Mouse (Mus musculus): ENCODE results near the gene Atp6v1fnb. TPM values are rescaled to one million over a fixed set of nuclear protein-coding genes. Genes with fewer than 3 reads are reported as not detected.

The Atp6v1fnb gene
- total RNA-seq, 2 experiments from 2014 or later, result 0.53 TPM; not detected in 1

DNA sequence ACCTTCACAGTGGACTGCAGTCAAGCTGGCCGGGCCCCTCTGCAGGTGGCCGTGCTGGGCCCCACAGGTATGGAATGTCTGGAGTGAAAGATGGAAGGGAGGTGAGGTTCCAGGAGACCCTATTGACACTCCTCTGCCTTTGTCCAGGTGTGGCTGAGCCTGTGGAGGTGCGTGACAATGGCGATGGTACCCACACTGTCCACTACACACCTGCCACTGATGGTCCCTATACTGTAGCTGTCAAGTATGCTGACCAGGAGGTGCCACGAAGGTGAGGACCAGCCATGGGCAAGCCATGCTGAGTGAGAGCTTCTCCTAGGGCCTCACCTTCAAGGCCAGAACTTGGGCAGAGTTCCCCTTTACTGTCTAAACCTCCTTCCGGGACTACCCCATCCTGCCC lies 20.6 kb upstream of the Atp6v1fnb start:
- intact Hi-C loops (cut with DNase I), result no loop called here
- no peak for DNase-seq (ENCODE audit: low spot score in 2 of 2)

DNA sequence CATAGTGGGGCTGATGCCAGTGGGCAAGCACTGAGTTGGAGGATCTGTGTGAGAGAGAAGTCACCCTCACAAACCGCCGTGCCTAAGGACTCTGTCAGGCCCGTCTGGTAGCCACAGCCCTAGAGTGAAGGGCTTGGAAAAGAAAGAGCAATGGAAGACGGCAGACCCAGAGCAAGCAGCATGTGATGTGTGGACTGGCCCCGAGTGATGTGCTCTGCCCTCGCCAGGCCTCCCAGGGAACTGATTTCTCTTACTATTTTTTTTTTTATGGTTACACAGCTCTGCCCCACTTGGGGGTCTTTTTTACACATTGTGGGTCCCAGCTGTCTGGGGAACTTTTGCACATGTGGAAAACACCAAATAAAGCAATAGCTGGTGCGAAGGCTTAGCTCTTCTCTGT lies 9.7 kb upstream of the Atp6v1fnb start:
- no peak for DNase-seq (ENCODE audit: low spot score in 2 of 2)
- intact Hi-C loops (cut with DNase I), result loop anchor here (10.0 kb wide), 1 partner anchor 297 kb away; the partner anchor contains the start of gene Rbm28

DNA sequence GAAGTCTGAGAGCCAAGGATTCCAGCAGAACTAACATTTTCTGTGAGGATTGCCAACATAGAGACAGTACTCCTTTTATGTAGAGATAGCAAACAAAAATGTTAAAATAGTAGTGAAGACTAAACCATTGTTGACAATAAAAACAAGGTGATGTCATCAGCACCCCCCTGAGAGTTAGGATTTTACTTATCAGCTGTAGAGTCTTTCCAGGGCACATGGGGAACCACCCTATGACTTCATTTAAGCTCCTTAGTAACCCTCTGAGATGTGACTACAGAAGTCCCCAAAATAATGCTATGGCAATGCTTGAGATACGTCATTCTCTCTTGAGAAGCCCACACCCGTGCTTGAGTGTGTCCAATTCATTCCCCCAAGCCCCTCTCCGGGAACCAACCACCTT lies 7.8 kb upstream of the Atp6v1fnb start:
- intact Hi-C loops (cut with DNase I), result loop anchor here (10.0 kb wide), 1 partner anchor 299 kb away; the partner anchor contains the start of gene Rbm28
- DNase-seq (ENCODE audit: low spot score in 2 of 2), result no peak

DNA sequence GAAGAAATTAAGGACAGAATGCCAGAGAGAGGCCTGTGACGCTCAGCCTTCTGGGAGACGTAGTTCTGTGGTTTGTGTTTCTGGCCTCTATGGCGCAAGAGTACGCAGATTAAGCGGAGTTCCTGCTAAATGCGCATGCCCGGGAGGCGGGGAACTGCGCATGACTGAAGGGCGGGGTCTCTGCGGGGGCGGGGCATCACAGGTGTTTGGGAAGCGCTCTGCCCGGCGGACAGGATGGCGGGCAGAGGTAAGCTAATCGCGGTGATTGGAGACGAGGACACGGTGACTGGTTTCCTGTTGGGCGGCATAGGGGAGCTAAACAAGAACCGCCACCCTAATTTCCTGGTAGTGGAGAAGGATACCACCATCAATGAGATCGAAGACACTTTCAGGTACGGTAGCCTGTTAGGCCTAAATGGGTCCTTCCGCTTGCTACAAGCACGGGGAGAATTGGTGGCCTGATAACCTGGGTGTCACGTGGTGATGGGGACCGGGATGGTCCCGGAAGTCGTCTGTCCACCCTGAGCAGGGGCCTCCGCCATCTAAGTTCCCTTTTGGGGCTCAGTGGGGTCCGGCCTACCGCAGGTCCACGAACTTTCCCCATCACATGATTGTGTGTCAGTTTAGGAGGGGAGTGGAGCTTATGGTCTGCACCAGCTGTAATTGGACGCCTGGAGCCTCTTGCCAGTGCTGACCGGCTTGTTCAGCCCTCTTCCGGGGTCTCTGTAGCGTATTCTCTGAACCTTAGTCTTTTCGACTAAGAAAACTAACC lies 3.5 kb upstream of the Atp6v1fnb start, which contains the start of gene Atp6v1f:
Gene Atp6v1f, plus strand, starts transcription at position 136 of the 772 bp plus-strand sequence.
- DNase-seq (ENCODE audit: low spot score in 2 of 2), result peak; percentile 90 to 96
- intact Hi-C loops (cut with DNase I), result loop anchor here (10.0 kb wide), 1 partner anchor 303 kb away; the partner anchor contains the start of gene Rbm28

DNA sequence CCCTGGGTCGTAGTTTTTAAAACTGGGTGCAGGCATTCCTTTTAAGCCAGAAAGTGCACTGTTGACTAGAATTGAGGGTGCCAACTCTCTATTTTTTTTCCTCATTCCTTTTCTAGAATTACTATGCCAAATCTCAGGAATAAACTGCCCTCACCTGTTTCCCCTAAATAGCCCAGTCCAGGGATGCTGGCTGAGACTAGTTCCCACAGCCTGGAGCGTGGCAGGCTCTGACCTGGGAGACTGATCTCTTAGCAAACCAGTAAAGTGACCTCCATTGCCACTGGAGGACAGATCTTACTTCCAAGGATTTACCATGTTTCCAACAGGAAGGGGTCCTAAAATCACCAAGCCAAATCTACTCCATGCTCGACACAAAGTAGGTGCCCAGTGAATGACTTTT lies 2.4 kb upstream of the Atp6v1fnb start:
- intact Hi-C loops (cut with DNase I), result loop anchor here (10.0 kb wide), 1 partner anchor 304 kb away; the partner anchor contains the start of gene Rbm28

DNA sequence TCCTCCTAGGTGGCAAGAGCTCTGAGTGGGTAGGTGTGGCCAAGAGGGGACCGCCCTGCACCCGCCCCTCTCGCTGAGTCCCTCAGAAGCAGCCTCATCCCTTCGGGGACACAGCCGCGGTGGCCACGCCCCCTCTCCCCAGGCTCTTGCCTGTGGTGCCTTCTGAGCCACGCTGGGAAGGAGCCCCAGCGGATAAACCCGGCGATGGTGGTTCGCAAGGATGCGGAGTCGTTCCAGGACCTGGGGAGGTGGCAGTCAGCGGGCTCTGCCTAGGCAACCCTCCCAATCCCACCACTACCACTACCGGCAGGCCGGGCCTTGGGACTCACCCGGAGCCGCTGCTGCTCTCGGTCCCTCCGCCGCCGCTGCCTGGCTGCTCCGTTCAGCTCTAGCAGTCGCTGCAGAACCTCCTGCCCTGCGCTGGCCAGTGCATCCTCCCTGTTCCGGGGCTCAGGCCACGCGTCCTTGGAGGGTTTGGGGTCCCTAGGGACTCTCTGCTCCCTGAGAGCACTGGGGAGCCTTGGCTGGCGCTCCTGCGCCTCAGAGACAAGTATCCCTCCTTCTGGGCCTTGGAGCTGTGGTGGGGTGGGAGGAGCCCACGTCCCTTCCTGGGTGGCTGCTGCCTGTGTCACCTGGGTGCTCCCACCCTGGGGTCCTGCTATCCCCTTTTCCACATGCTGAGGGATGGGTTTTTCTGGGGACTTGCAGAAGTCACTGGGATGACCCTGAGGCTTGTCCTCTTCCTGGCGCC lies 2.9 kb downstream of the Atp6v1fnb start:
- DNase-seq (ENCODE audit: low spot score in 2 of 2), result peak; percentile 75 to 84
- intact Hi-C loops (cut with DNase I), result no loop called here

More for the DNA sequence above, 2.4 kb upstream of the Atp6v1fnb start:
- DNase-seq (ENCODE audit: low spot score in 2 of 2), result no peak

DNA sequence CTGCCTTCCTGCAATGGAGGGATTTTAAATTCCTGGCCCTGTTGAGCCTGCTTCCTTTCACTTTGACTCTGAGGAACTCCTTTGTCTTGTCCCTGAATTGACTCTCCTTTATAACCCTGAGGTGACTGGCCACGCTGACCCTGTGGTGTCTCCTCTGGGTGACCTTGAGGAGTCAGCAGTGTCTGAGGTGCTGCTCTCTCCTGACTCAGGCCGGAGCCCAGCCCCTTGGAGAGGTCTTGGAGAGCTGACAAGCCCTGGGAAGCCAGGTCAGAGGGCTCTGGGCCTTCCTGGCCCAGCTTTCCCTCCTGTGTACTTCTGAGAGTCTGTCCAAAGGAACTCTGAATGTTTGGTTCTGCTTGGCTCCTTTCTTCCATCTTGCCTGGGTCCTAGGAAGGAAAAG lies 3.5 kb downstream of the Atp6v1fnb start:
- no peak for DNase-seq (ENCODE audit: low spot score in 2 of 2)
- intact Hi-C loops (cut with DNase I), result no loop called here

DNA sequence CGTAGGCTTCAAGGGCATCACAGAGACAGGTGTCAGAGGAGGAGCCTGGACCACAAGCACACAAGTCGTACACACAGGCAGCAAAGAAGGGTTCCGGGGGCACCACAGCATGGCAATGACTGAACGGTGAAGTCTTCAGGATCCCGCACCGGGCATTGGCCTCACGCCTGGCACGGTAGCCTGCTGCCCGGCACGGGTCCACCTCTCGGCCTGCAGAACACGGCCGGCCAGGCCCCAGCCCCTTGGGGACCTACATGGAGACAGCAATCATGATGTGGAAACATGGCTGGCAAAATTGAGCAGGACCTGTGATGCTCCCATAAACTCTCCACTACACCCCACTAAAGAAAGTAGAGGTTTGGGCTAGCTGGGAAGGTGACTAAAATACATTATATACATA lies 11.5 kb downstream of the Atp6v1fnb start:
- DNase-seq (ENCODE audit: low spot score in 2 of 2), result no peak
- intact Hi-C loops (cut with DNase I), result no loop called here

DNA sequence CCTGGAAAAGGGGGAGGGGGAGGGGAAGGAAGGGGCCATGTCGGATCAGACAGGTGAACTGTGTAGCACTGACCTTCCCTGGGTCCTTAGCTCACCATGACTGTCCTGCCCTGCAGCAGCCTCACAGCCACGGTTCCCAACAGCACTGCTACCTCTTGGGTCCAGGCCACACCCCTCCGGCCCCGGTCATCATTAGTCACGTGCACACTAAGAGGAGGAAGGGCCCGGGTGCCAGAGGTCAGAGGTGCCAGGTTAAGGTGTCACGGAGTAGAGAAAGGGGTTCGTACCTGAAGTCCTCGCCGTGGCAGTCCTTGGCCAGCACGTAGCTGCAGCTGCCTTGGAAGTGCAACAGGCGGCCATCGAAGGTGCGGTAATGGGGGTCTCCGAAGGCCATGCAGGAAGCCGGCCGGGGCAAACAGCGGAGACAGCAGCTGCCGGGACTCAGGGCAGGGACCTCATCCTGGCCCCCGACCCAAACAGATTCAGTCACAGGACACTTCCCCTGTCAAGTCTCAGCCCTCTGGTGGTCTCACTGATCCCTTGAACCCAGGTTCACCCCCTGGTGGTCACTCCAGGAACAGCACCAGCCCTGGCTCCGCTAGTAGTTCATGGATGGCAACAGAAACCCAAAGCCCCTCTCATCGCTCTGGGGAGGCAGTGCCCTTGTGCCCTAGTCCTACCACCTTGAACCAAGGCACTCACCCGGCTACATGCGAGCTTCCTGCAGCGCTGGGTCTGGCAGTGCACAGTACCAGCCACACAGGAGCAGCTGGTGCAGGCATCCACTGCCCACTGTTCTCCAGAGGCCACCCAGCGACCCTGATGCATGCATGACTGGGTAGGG lies 13.7 kb downstream of the Atp6v1fnb start:
- intact Hi-C loops (cut with DNase I), result no loop called here
- peak; percentile 23 to 24 for DNase-seq (ENCODE audit: low spot score in 2 of 2)

DNA sequence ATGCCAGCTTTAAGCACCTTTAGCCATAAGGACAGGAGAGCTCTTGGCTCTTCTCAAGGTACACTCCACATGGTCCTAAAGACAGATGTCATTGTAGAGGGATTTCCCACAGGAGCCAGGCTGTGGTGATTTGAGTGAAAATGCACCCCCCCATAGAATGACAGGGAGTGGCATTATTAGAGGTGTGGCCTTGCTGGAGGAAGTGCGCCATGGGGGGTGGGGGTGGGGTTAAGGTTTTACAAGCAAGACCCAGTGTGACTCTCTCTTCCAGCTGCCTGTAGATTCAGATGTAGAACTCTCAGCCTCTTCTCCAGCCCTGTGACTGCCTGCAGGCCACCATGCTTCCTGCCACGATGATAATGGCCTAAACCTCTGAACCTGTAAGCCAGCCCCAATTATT lies 14.7 kb downstream of the Atp6v1fnb start:
- intact Hi-C loops (cut with DNase I), result no loop called here
- DNase-seq (ENCODE audit: low spot score in 2 of 2), result no peak

DNA sequence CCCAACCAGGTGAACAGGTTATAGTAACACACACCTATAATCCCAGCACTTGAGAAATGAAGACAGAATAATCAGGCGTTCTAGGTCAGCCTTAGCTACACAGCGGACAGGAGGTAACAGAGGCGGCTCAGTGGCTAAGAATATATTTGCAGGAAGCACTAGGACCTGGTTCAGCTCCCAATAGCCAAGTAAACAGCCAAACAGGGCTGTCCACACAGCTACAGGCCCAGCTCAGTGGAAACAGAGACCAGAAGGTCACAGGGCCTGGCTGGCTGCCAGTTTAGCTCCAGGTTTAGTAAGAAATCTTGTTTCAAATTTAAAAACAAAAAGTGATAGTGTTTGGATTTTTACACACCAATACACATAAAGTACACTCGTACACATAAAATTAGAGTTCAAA lies 22.9 kb downstream of the Atp6v1fnb start:
- intact Hi-C loops (cut with DNase I), result no loop called here
- DNase-seq (ENCODE audit: low spot score in 2 of 2), result no peak

DNA sequence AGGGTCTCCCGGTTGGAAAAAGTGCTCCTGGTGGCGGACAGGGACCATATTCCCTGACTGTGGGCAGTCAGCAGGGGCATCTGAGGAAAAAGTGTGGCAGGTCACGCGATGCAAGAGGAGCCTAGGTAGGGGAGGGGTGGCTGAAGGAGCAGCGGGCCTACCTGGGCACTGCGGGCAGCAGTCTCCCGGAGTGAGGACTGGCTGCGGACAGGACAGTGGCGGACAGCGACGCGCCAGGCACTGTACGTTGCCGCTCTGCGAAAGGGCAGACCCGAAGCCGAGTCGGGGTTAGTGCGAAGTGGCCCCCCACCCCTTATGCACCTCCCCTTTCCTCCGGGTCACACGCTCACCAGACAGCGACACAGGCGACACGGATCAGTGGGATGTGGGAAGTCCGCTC lies 25.0 kb downstream of the Atp6v1fnb start:
- intact Hi-C loops (cut with DNase I), result no loop called here
- DNase-seq (ENCODE audit: low spot score in 2 of 2), result no peak

DNA sequence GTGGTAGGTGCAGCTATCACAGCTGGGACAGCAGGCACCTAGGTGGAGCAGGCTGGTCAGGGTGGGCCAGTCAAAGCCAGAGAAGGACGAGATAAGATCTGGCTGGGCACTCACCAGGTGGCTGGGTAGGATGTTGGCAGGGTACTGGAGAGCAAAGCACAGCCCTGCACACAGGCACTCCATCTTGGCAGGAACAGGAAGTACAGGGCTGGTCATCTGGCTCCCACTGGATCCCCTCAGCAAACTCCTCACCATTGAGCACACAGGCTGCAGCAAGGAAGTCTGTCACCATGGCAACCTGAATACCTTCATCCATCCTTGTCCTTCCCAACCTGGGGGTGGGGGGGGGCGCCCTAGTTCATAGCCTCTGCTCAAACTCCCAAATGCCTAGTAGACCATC lies 26.6 kb downstream of the Atp6v1fnb start:
- intact Hi-C loops (cut with DNase I), result no loop called here
- no peak for DNase-seq (ENCODE audit: low spot score in 2 of 2)

DNA sequence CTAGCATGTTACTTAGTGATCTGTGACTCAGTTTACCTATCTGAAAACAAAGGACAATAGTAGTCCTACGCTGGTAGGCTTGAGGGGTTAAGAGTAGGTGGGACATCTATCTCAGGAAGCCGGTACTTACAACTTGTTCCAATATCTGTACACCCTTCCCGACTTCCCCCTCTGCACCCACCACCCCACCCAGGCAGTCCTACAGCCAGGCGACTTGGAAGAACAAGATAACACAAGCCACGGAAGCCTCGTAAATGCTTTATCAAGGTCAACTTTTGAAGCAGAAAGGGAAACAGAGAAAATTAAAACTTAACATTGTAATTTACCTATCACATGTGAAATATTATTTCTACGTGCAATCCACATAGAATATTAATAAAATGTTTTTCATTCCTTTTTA lies 28.9 kb downstream of the Atp6v1fnb start:
- intact Hi-C loops (cut with DNase I), result no loop called here
- no peak for DNase-seq (ENCODE audit: low spot score in 2 of 2)

DNA sequence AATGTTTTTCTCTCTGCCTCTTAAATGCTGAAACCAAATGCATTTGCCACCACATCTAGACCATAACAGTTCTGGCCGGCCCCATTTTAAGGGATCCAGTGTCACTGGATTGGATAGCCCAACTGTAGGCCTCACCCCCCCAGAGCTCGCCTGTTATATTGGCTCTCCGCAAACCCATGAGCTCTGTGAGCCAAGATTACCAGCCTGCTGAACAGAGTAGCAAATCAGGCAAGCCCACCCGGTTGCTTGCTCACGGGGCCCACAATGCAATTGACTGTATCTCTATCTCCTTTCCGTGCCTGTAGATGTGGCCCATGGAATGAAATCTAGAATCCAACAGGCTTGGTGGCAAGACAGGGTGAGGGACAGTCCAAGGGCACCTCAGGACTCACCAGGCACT lies 29.6 kb downstream of the Atp6v1fnb start:
- intact Hi-C loops (cut with DNase I), result no loop called here

DNA sequence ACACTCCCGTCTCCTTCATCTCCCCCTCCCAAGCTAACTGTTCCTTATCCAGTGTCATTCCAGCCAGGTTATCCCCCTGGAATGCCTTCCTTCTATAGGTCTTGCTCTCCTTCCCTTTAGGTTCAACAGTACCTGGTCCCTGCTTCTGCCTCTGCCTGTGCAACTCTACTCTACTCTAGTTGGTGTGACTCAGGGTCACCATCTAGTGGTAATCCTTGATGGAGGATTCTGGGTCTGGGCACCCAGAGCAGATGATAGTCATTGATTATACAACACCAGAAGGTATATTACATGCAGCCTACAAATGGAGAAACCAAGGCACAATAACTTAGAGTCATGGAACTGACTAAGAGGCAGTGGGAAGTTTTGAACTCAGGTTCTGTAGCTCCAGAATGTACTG lies 30.4 kb downstream of the Atp6v1fnb start:
- intact Hi-C loops (cut with DNase I), result no loop called here
- no peak for DNase-seq (ENCODE audit: low spot score in 2 of 2)

More for the DNA sequence above, 29.6 kb downstream of the Atp6v1fnb start:
- no peak for DNase-seq (ENCODE audit: low spot score in 2 of 2)

DNA sequence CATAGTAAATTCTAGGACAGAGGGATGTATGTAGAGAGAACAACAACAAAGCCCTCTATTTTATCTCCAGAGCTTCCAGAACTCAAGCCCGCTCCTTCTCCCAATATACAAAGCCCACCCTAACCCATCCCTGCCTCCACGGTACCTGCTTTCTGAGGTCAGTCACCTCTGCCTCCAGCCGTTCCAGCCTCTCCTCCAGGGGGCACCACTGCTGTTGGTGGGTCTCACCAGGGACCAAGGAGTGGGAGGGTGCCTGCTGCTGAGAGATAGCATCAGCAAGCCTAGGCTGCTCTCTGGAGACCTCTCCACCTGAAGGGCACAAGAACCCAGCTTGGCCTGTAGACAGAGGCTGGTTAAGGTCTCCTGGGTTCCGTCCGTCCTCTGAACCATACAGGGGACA lies 34.3 kb downstream of the Atp6v1fnb start:
- no peak for DNase-seq (ENCODE audit: low spot score in 2 of 2)
- intact Hi-C loops (cut with DNase I), result no loop called here

DNA sequence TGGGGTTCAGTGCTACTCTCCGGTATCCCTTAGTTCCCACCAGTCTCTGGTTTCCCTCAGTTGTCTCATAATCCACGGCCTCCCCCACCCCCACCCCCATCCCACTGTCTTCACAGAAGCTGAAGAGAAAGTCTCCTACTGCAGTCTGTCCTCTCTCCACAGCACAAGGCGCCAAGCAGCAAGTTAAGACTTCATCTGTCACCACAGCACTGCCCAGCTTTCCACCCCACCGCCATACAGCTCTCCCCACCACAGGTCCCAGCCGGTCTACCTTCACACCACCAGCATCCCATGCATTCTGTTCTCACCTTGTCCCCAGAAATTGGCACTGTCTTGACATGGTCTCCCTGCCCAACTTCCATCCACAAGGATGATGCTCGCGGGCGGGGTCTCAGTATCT lies 35.6 kb downstream of the Atp6v1fnb start:
- no peak for DNase-seq (ENCODE audit: low spot score in 2 of 2)
- intact Hi-C loops (cut with DNase I), result no loop called here

DNA sequence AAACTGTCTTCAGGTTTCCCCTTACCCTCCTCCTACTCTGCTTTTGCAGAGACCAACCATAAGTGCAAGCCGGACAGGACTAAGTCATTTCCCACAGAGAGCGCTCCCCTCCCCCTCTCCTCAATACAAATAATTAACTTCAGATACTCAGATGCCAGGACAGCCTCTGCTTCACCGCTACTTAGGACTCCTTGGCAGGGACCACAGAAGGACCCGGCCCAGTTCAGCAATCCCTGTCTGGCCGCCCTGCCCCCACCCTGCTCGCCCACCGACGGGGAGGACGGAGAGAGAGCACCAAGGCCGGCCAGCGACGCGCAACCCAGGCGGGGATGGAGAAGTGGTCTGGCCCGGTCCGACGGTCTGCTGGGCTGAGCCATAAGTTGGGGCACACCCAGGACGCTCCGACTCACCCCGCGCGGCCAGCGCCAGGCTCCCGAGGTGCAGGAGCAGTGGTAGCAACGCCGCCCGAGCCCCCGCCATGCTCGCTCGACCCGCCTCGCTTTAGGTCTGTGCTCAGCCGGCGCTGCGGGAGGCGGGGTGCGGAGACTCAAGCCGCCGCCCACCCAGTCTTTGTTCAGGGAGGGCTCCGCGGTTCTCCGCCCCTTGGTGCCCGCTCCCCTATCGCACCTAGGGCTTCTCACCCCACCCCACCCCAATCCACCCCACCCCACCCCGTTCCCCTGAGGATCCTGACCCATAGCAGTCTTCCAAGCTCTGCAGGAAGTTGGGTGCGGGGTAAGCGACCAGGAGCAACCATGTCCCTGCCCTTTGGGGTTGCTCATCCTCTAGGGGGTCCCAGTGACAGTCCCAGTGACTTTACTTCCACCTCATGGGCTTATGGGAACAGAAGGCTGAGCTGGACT lies 36.4 kb downstream of the Atp6v1fnb start, which contains the start of gene Kcp:
Gene Kcp, minus strand, starts transcription at position 506 of the 863 bp plus-strand sequence.
- intact Hi-C loops (cut with DNase I), result no loop called here
- DNase-seq (ENCODE audit: low spot score in 2 of 2), result no peak
